Mouse (Mus musculus) adrenal gland, adult 18-20 months (tissue): ENCODE results near the gene Tjp1. TPM values are rescaled to one million over a fixed set of nuclear protein-coding genes. Genes with fewer than 3 reads are reported as not detected.

ENCODE experiments used
- DNase-seq, 2 experiments: peaks; one replicate each; pipeline ENCODE4 v3.0.0; 2021 to 2022; ENCODE audit warnings: low spot score in 2 of 2
- total RNA-seq, 2 experiments: library from RNA; stranded (reverse); gene quantifications; 1 replicate in 1 of 2; 2 replicates in 1 of 2; pipeline ENCODE4 v1.2.3; 2021

The Tjp1 gene
- total RNA-seq, 2 experiments from 2014 or later: 62.4 to 78.5 TPM

DNA sequence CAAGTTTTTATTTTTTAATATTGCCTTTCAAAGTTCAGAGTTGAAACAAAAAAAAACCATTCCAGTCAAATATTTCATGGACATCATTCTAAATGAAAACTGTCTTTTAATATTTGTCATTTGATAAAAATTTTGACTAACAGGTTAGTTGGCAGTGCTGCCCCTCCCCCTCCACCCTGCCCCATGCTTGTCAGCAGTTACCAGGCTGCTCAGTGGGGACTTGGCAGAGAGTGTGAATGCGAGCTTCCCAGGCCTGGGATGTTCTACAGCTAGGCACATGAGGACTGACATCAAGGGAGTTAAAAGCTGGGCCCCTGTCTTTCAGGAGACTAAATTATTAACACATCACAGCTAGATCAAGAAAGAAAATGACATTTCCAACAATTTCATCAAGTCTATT lies 161.4 kb downstream of the Tjp1 start:
- DNase-seq: no peak

DNA sequence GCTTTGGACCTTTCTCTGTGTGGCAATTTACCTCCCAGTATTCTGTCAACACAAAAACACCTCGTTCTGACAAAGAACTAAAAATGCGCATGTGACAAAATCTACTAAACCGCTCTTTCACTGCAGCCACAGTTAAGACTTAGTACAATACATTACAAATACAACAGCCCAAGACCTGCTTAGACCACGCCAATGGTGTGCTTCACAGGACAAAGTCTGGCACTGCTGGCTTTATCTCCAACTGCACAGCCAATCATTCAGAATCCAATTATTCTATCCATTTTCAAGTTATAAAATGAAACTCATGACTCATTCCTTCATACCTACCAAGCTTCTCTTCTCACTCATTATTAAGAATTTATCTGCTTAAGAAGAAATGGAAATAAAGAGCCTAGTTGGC lies 162.0 kb downstream of the Tjp1 start:
- no peak for DNase-seq

DNA sequence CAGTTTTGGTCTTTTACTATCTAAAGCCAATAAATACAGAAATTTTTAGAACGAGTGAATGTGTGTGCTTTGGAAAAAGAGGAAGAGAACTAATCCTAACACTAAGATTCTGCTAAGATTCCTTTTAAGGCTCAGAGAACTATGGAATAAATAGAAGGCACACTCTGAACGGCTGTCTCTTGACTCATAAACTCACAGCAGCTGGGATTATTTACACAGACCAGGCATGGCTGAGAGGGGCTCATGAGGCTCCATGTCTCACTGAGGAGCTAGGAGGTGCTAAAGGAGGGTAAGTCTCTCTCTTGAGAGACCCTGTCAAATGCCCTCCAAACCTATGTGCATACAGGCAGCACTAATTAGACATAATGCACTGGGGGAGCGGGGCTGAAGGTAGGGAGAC lies 167.3 kb downstream of the Tjp1 start:
- no peak for DNase-seq

DNA sequence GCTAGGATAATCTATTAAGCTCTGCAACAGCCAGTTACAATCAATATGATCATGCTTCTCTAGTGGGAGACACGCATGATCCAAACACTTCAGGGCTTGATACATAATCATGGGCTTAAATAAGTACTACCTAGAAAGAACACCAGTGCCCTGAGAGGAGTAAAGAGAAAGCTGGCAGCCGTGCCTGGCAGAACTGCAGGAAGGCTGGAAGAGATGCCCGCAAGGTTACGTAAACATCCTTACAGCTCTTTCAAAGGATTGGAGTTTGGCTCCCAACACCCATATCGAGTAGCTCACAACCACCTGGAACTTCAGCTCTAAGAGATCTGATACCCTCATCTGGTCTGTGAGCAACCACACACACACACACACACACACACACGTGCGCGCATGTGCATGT lies 167.8 kb downstream of the Tjp1 start:
- no peak for DNase-seq

DNA sequence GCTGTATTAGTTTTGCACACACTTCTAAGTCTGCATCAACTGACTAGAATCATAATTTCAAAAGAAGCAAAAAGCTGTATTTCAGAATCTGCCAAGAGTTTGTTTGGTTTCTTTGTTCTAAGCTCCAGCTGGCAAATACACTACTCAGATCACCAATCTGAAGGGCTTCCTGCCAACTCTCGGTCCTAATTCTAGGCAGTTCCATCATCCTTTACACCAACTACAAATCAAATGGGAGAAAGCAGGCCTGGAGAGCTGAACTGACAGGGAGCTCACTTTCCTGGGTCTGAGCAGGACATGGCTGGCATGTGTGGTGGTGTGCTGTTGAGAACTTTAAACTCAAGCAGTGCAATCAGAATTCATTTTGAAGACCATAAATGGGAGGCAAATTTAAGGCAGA lies 170.0 kb downstream of the Tjp1 start:
- DNase-seq: no peak

DNA sequence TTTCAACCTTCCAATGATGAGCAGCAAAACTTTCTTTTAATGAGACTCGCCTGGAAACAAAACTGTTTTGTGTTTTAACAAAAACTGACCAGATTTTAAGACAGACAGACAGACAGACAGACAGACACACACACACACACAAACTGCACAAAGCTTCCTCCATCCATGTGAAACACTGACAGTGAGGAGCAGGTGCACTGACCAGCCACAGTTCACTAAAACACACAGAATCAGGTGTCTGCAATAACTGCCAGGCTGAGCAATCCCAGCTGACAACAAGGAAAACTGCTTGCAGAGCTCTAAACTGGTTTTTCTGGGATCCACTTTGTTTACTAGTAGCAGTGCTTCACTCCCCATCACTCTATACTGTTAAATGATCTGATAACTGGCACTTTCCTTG lies 171.4 kb downstream of the Tjp1 start:
- DNase-seq: no peak

DNA sequence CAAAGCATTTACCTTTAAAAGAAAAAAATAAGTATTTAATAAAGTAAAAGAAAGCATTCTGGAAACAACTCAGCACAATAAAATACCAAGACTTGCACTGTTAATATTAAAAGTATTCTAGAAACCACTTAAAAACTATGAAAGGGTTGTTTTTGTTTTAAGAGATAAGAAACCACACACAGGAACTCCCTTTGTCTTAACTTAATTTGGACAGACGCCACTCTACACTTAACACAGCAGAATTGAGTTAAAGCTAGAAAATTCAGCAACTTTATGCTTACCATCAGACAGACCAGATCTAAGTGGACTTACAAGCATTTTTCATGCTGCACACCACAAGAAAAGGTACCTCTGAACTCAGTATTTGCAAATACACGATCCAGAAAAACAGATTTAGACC lies 172.7 kb downstream of the Tjp1 start:
- no peak for DNase-seq

DNA sequence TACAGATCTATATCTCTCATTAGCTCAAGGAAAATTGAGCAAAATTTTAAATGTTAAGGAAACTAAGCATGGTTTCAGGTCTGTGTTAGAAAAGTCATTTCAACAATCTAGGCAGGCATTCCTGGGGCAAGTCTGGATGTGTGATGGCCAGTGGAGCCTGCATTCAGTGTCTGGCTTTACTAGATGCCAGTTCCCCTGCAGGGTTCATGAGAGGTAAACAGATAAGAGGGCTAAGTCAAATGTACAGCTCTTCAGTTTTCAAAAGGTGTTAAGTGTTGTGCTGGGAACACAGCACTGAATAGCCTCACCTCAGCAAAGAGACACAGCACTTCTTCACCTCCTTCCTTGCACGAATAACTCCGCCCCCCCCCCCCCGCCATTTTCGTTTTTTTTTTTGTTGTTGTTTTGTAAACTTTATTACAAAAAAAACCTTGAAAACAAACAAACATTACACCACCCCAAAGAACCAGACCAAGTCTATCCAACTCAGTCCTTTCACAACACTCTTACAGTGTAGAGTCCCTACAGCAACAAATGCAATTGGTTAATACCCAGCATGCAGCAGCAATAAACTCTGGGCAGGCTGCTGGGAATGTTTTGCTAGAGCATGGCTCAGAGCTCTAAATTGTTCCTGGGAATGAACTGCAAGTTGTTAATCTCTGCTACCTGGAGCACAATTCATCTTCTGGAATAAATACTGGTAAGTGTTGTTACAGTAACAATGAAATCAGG lies 177.1 kb downstream of the Tjp1 start:
- no peak for DNase-seq

DNA sequence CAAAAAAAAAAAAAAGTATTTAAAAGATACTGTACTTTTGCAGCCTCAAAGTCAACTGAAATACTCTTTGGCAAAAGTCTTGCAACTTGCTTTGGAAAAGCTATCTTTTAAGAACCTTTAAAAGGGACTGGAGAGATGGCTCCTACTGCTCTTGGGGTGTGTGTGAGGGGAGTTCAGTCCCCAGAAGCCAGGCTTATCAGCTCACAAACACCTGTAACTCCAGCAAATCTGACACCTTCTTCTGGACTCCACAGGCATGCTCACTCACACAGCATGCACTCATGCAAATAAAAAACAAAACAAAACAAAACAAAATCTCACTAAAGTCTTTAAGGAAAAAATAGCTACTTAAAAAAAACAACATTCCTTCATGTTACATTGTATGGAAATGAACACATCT lies 179.0 kb downstream of the Tjp1 start:
- no peak for DNase-seq

DNA sequence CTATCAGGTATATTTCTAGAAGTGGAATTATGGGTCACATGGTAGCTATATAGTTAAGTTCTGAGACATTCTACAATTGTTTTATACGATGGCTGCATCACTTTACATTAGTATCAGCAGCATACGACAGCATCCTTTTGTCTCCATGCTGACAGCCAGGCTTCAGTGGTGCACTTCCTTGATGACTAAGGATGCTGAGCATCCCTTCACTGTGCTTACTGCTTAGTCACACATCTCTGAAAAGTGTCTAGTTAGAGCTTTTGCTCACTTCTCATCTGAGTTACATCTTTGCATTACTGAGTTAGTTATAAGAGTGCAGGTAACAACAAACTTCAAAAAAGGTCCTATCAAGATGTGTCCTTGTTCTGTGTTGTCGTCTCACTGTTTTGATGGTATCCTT lies 182.3 kb downstream of the Tjp1 start:
- no peak for DNase-seq

DNA sequence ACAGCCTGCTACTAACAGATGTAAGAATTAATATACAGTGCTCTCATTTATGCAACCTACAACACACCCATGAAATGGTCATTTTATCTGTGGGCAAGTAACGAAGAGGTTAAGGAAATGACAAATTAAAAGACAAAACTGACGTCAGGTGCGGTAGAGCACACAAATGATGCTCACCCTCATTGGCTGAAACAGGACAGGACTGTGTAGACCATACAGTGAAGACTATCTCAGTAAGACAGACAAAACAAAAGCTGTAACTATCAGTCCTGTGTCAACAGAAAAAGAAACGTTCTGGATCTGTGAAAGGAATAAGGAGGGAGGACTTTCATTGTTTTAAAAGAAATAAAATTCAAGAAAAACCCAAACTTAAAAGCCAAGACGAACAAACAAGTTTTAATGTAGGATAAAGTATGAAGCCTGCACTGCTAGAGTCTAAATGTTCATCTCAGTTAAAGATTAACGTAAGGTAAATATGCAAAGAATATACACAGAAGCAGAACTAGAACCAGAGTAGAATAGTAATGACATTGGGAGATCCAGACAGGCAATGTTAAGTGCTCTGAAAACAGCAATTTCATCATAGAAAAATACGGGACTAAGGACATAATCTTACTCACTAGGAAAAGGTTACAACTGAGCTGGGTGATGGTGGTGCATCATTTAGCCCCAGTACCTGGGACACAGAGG lies 189.9 kb downstream of the Tjp1 start:
- no peak for DNase-seq

DNA sequence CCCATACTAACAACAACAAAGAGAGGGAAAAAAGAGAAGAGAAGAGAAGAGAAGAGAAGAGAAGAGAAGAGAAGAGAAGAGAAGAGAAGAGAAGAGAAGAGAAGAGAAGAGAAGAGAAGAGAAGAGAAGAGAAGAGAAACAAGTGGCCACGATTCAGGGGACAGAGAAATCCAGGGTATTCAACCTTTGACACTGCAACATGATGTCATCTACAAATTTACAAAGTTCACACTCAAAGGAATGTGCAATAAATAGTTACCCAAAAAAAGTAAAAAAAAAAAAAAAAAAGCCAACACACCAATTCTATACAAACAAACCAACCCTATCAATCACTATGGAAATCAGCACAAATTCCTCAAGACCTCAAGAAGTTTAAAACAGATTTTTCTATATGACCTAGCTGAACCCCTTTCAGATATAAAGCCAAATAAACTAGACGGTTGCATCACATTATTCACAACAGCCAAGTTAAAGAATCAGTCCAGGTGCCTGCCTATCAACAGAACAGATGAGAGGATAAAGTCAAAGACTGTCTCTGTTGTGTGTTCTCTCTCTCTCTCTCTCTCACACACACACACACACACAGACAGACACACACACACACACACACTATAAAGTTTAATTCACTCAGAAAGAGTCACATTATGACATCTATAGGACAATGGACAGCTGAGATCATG lies 194.4 kb downstream of the Tjp1 start:
- no peak for DNase-seq

DNA sequence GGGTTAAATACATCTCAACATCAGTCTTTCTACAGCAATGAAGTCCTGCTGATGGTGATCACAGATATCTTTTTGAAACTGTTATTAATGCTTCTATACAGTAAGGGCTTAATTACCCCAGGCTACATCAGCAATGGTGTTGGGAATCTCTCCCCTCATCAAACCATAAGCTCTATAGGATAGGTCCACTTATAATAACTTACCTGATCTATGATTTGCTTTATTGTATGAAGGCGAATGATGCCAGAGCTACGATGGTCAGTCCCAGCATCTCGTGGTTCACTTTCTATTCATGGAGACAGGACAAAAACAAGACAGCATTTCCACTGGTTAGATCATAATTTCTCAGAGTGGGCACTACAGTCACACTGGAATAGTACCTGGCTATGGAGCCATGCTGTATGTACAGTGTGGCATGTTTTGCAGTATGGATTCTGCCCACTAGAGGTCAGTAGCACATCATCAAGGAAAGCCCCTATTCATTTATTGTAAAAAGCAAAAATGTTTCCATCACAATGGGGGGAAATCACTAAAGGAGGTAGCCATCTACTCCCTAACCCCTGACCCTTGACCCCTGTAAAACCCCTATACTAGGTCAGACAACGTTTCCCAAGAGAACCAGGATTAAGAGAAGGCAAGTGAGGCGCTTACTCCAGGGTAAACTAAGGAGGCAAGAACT lies 208.4 kb downstream of the Tjp1 start:
- peak; percentile 63 to 66 for DNase-seq

DNA sequence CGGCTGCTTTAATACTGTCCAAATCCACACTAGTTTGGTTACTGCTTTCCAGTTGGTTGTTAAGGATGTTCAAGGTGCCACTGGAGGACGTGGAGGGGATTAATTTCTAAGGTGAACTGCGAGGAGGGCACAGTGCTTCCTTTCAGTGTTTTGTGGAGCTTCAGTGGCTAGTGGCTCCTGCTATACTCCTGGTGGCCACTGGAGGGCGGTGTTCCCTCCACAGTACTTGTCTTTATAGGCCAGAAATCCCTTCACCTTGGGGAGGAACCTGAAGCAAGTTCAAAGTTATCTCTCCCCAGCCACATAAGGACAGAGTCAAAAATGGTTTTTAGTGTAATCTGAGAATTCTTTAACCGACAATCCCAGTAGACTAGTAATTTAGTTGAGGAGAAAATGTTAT lies 210.2 kb downstream of the Tjp1 start:
- DNase-seq: peak; percentile 43 to 67

DNA sequence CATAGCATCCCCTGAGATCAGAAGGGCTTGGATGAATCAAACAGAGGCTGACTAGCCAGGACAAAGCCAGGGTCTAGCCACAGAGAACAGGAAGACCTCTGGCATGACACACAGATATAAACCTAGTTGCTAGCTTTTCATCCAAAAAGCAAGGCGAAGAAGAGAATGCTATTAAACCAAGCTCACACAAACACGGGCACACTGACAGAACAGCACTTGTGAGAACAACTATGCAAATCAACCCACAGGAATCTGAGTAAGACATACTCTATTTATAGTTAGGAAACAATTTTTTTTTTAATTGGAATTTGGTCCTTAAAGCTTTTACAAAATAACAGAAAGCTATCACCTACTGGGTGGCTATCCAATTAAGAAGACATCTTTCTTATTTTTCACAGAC lies 212.4 kb downstream of the Tjp1 start:
- DNase-seq: no peak

DNA sequence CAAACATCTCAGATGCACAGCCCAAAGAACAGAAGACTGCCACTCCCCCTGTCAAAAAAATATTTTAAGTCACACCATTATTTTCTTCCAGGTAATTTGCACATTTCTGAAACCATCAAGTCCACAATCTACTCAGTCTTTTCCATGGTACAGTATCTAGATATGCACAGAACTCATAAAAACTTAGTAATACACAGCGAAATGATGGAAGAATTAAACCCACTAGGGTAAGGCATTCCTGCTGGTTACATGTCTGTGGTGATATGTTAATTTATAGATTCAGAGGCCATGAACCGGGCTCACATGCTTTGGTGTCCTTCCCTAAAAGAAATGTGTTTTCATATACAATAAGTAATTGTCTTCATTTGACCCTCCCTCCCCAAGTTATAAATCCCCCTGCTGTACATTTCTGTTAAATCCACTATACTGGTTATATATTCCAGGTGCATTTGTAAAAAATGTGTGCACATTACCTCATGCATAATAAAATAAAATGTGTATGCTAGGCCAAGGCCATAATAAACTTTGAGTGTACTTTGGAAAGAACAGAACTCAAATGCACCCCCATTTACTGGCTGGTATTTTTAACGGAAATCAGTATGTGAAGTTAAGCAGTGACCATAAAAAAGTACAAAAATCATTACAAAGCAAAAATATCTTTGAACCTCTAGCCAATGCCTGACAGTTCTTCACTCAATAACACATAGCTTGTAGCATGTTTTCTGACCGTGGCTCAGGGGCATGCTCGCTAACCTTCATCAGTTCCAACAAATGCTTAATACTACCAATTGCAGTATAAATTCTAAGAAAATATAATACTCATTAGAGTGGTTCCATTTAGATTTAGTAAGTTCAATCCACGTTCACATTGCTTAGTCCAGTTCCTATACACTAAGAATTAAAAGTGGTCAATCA lies 230.6 kb downstream of the Tjp1 start:
- DNase-seq: no peak

DNA sequence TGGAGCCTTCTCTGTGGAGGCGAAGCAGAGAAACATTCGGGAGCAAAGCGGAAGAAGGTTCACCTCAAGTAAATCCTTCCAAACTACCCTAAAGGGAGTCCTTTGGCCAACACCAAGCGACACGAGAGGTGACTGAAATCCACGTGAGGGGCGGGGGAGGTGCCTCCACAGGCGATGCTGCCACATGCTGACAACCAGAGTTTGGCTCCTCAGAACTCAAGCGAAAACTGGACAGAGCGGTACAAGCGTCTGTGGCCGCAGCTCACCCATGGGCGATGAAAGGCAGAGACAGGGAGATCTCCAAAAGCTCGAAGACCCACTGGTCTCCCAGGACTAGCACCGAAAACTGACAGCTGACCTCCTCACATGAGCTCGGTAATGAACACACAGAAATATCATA lies 244.7 kb downstream of the Tjp1 start:
- DNase-seq: no peak

DNA sequence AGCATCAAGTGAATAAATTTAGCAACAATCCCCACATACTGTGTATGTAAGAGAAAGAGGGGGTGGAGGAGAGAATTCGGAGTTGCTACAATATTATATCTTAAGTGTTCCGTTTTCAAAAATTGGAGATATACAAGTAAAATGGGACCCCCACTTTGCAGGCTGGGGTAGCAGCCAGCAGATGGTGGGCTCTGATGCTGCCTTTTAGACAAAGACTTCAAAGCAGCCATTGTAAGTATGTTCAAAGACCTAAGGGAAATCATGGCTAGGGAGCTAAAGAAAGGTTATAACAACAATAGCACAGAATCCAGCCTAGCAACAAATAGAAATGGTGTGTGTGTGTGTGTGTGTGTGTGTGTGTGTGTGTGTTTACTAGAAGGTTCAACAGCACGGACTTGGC lies 245.6 kb downstream of the Tjp1 start:
- no peak for DNase-seq

DNA sequence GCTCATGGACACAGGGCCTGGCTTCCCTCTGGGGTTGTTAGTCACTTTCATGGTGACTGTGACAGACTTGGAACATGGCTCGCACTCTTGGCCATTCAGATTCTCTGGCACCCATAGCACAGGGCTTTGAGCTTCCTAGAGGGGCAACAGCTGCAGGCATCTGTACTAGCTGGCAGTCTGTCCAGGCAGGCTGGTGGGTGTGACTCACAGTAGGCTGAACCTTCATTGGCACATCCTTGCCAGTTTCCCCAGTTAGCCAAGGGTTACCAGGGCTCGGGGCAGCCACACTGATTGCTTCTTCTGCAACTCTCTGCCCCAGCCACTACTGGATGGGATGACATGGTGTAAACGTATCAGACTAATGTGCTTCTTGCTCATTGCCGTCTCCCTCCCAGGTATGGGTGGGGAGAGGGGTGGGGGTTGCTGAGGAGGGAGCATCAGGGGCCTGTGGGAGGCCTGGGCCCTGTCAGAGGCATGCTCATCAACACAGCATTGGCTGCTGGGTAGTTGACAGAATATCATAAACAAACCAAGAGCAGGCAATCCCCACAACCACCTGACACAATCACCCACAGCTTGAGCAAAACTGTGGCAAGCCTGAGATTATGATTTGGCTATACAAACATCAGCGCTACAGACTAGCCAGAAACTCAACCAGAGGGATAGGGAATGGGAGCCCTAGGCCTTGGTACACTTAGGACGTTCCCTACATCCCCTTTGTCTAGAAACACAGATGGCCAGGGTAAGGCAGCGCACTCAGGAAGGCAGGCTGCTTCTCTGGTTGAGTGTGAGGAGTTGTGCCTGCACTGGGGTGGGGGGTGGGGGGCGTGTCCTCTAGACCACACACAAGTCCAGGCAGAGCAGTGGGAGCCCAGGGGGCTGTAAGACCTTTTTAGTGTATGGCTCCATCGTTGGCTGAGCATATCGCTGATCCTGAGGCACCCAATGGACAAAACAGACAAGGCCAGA lies 246.4 kb downstream of the Tjp1 start:
- DNase-seq: no peak

DNA sequence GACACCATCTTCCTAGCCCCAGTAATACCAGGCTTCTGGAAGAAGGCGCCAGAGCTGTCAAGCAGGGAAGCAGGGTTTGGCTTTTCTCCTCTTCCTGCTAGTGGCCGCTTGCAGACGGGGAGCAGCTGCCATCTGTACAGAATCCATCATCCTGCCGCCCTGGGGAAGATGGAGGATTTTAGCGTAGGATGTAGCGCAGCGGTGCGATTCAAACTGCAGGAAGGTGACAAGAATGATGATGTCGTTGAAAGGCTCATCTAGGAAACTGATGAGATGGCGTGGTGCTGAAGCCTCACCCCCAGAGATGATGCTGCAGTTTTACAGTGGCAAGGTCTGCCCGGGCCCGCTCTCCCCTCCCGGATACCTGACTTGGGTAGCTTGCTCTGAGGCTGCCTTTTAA lies 248.3 kb downstream of the Tjp1 start:
- no peak for DNase-seq
